Mouse (Mus musculus) C2C12 (cell line): ENCODE measurements around the gene Pex12. TPM values are rescaled to one million over a fixed set of nuclear protein-coding genes. Genes with fewer than 3 reads are reported as not detected.
"Not testable (repeated sequence)": the region's sequence is repeated elsewhere in the genome, so short reads cannot be mapped to it uniquely, and the experiment has no call there.

Source experiments
- H3K27me3 ChIP-seq: one replicate; pipeline ENCODE4 v1.6.1; 2011; ENCODE audit not compliant: control insufficient read depth, insufficient read depth, insufficient read length
- H3K36me3 ChIP-seq: one replicate; pipeline ENCODE4 v1.6.1; 2011; ENCODE audit not compliant: control insufficient read depth, insufficient read depth
- H3K4me3 ChIP-seq: one replicate; pipeline ENCODE4 v1.5.1; 2011; ENCODE audit warnings: mild to moderate bottlenecking, control low read depth; ENCODE audit not compliant: poor library complexity, insufficient read depth, severe bottlenecking
- H3K79me2 ChIP-seq: one replicate; pipeline ENCODE4 v1.6.1; 2011; ENCODE audit not compliant: control insufficient read depth, insufficient read depth
- H3K79me3 ChIP-seq: one replicate; pipeline ENCODE4 v1.6.1; 2011; ENCODE audit warnings: low read depth, control low read depth
- H3ac ChIP-seq: one replicate; pipeline ENCODE3; 2011; ENCODE audit warnings: low read depth; ENCODE audit not compliant: control insufficient read depth, insufficient read length
- CEBPB ChIP-seq: IDR thresholded peaks from one replicate; pipeline ENCODE4 v1.6.1; 2011; ENCODE audit warnings: low read depth, mild to moderate bottlenecking, control low read depth, moderate library complexity
- CTCF ChIP-seq: IDR thresholded peaks from one replicate; pipeline ENCODE4 v1.5.1; 2011; ENCODE audit not compliant: control insufficient read depth, insufficient read depth, insufficient read length
- FOSL1 ChIP-seq: IDR thresholded peaks from one replicate; pipeline ENCODE4 v1.8.0; 2011; ENCODE audit warnings: mild to moderate bottlenecking, low read length; ENCODE audit not compliant: poor library complexity, insufficient read depth, severe bottlenecking
- MAX ChIP-seq: IDR thresholded peaks from one replicate; pipeline ENCODE4 v1.6.1; 2011; ENCODE audit warnings: mild to moderate bottlenecking, control low read depth
- MYOD1 ChIP-seq: IDR thresholded peaks from one replicate; pipeline ENCODE4 v1.6.1; 2011; ENCODE audit warnings: low read depth; ENCODE audit not compliant: control insufficient read depth, insufficient read length
- MYOG ChIP-seq: IDR thresholded peaks from one replicate; pipeline ENCODE4 v1.6.1; 2011; ENCODE audit not compliant: control insufficient read depth, insufficient read length; ENCODE audit errors: extremely low read depth
- USF1 ChIP-seq: IDR thresholded peaks from one replicate; pipeline ENCODE4 v1.6.1; 2011; ENCODE audit warnings: low read depth, mild to moderate bottlenecking, control low read depth, moderate library complexity
- polyA plus RNA-seq: library from polyadenylated mRNA; unstranded; fragments of >200 nt; fragmentation: generic; extraction: Trizol; gene quantifications from one replicate; pipeline ENCODE4 v1.2.1, GENCODE M21; 2012; ENCODE audit warnings: missing spikeins

Pex12 gene
- polyA plus RNA-seq, 1 experiment: 6.1 TPM

DNA sequence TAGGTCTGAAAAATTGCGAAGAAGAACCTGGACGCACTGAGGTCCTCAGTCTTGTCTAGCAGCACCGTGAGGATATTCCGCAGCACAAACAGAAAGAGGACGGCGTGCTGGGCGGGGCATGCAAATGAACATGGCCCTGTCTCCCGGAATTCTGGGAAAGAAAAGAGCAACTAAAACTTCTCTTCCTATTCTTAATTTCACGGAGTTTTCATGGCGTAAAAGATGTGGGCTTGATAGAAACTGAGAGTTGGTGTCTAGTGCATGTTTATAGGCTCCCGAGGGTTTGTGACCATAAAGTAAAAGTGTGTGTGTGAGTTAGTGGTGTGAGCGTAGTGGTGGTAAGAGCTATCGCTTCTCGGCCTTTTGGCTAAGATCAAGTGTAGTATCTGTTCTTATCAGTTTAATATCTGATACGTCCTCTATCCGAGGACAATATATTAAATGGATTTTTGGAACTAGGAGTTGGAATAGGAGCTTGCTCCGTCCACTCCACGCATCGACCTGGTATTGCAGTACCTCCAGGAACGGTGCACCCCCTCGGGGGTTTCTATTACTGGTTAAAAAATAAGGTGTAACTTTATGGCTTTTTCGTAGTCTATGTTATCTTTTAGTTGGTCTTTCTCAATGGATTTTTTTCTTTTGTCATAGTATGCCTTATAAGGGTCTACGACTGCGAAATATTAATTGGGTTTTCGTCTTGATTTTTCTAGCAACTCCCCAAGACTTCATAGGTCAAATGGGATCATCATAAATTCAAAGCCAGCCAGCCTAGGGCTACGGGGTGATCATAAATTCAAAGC is 31.0 kb downstream of the Pex12 start:
- peak overlapping the region; percentile 43 for H3ac ChIP-seq
- H3K36me3 ChIP-seq: no peaks in the 10 kb centered on the region
- H3K4me3 ChIP-seq: peak overlapping the region; percentile 31
- H3K79me3 ChIP-seq: no peaks in the 10 kb centered on the region
- peaks cover 18% of the 10 kb centered on the region for H3K27me3 ChIP-seq
- H3K79me2 ChIP-seq: no peaks in the 10 kb centered on the region
- TF ChIP-seq USF1 (no peak), CEBPB (peak; percentile 21), MAX (peak; percentile 27), CTCF (no peak), MYOG (no peak), FOSL1 (no peak), MYOD1 (no peak)

DNA sequence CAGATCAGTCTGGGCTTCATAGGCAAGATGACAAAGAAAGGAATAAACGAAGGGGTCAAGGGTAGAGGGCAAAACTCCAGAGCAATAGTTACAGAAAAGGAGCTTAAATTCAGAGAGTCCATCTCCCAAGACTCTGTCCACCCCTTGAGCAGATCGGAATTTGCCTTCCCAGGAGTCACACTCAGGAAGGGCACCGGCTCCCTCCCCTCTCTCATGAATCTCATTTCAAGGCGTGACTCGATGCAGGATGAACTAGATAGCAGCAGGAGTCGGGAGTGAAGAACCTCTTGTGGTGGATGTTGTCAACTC is 31.6 kb downstream of the Pex12 start:
- peaks cover 14% of the 10 kb centered on the region for H3K27me3 ChIP-seq
- TF ChIP-seq FOSL1 (no peak), USF1 (no peak), CEBPB (no peak), MAX (no peak), MYOD1 (no peak), CTCF (no peak), MYOG (no peak)
- peak overlapping the region; percentile 31 for H3K4me3 ChIP-seq
- H3ac ChIP-seq: peak overlapping the region; percentile 43
- no peaks in the 10 kb centered on the region for H3K36me3 ChIP-seq
- no peaks in the 10 kb centered on the region for H3K79me2 ChIP-seq
- H3K79me3 ChIP-seq: no peaks in the 10 kb centered on the region

GRCm38 (mm10) chr11:83263146-83263545 is 39.2 kb downstream of the Pex12 start:
- TF ChIP-seq MYOG (no peak), MYOD1 (no peak), CTCF (no peak)
- no peaks in the 10 kb centered on the region for H3K79me3 ChIP-seq
- peaks cover 4% of the 10 kb centered on the region for H3K27me3 ChIP-seq
- H3K4me3 ChIP-seq: no peak overlapping the region
- H3K36me3 ChIP-seq: peaks cover 4% of the 10 kb centered on the region
- no peak overlapping the region for H3ac ChIP-seq
- H3K79me2 ChIP-seq: no peaks in the 10 kb centered on the region

DNA sequence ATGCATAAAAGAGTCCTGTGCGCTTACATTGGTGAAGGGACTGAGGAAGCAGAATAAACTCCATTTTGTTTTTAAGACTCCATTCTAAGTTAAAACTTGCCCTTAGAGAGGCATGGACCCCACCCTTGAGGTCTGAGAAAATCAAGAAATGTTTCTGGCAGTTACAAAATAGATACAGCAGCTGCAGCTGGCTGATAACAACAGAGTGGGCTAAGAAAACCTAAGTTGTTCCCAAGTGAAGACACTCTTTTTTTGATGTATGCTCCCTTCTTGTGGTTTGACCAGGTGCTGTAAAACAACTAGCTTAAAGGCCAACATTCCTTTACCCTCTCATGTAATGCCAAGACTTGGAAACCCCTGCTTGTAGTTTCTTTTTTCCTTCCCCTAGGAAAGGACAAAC is 39.7 kb downstream of the Pex12 start:
- Histone ChIP-seq H3K27me3 (peaks cover 3% of the 10 kb centered on the region), H3K36me3 (peaks cover 4% of the 10 kb centered on the region), H3K79me2 (no peaks in the 10 kb centered on the region), H3K4me3 (no peak overlapping the region), H3K79me3 (no peaks in the 10 kb centered on the region), H3ac (no peak overlapping the region)
- no peak for TF ChIP-seq CTCF
- no peak for TF ChIP-seq MYOG
- TF ChIP-seq MAX: no peak
- no peak for TF ChIP-seq CEBPB
- TF ChIP-seq MYOD1: no peak
- TF ChIP-seq USF1: no peak
- no peak for TF ChIP-seq FOSL1

- not testable (repeated sequence) for H3K36me3 ChIP-seq, H3ac ChIP-seq, H3K27me3 ChIP-seq, H3K79me3 ChIP-seq, H3K79me2 ChIP-seq, H3K4me3 ChIP-seq
Measured at GRCm38 (mm10) chr11:83257211-83257610, 45.2 kb downstream of the Pex12 start.

Other genes with a start within 250 kb of the Pex12 start
- gene Slfn2, start 237.5 kb downstream of the Pex12 start, polyA plus RNA-seq: 0.27 TPM
- gene Slfn1, start 185.7 kb downstream of the Pex12 start, polyA plus RNA-seq: not detected
- gene Slfn4, start 127.4 kb downstream of the Pex12 start, polyA plus RNA-seq: not detected
- gene Slfn3, start 111.3 kb downstream of the Pex12 start, polyA plus RNA-seq: 2.0 TPM
- gene Slfn14, start 15.9 kb downstream of the Pex12 start, polyA plus RNA-seq: not detected
- gene Ap2b1, start 3.6 kb downstream of the Pex12 start, polyA plus RNA-seq: 47.9 TPM
- 0.08 TPM for gene Rasl10b, start 106.6 kb upstream of the Pex12 start, polyA plus RNA-seq
- gene Gas2l2, start 126.9 kb upstream of the Pex12 start, polyA plus RNA-seq: not detected
- gene 1700020L24Rik, start 135.1 kb upstream of the Pex12 start, polyA plus RNA-seq: 1.5 TPM
- 2.3 TPM for gene Mmp28, start 160.5 kb upstream of the Pex12 start, polyA plus RNA-seq
- 44.6 TPM for gene Taf15, start 170.5 kb upstream of the Pex12 start, polyA plus RNA-seq
- gene Heatr9, start 219.6 kb upstream of the Pex12 start, polyA plus RNA-seq: not detected
- 0.13 TPM for gene Ccl5, start 227.9 kb upstream of the Pex12 start, polyA plus RNA-seq